Mouse (Mus musculus) splenic B cell, adult 2 months (primary cell): ENCODE results near the gene Nol9.
A peak's percentile ranks its signal among the peaks of the same experiment; 100 is the strongest.

ENCODE experiments used
- DNase-seq: peaks from one replicate; pipeline ENCODE4 v3.0.0-alpha.2; 2011; ENCODE audit warnings: low read depth, low spot score
- H3K27me3 ChIP-seq: 2 replicates; pipeline ENCODE4 v1.6.1; 2012; ENCODE audit warnings: mild to moderate bottlenecking, low read length, moderate library complexity, mixed read lengths; ENCODE audit not compliant: control insufficient read depth, poor library complexity, insufficient read depth, severe bottlenecking
- H3K36me3 ChIP-seq: 2 replicates; pipeline ENCODE4 v1.6.1; 2012; ENCODE audit warnings: mild to moderate bottlenecking, low read length, moderate library complexity, mixed read lengths; ENCODE audit not compliant: control insufficient read depth, poor library complexity, insufficient read depth, severe bottlenecking

The Nol9 gene

DNA sequence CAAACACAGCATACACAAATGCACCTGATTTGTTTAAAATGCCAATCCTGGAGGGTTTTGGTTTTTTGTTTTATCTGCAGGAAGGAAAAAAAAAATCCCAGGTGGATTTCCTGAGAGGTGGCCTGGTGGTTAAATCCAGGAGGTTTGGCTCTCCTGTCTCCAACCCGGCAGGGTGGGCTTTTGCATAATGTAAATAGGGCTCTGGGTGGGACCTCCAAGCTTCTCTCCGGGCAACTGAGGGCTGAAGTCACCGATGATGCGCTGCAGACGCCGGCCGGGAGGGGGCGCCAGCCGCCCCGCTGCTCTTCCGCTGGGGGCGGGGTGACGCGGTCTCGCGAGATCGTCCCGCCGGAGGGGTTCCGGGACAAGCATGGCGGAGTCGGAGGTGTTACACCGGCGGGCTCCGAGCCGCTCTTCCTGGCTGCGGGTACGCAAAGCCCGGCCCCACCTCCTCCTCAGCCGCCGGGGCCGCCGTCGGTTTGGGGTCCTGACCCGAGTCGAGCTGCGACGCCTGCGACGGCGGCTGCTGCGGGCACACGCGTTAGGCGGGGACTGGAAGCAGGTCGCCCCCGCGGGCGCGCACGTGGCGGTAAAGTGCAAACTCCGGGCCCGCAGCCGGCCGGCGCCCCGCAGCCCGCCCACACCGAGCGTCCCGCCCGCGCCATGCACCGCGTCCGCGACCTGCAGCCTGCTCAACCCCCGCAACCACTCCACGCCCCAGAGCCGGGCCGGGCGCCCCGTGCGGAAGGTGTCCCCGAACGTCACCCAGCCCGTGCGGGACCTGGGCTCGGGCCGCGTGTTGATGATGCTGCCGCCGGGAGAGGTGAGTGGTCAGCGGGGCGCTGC, at the start of gene Nol9:
Gene Nol9, plus strand, starts transcription at position 337 of the 846 bp plus-strand sequence.
- no peaks in the 10 kb centered on the region for H3K36me3 ChIP-seq
- H3K27me3 ChIP-seq, result no peaks in the 10 kb centered on the region
- DNase-seq, result peak; percentile 96

DNA sequence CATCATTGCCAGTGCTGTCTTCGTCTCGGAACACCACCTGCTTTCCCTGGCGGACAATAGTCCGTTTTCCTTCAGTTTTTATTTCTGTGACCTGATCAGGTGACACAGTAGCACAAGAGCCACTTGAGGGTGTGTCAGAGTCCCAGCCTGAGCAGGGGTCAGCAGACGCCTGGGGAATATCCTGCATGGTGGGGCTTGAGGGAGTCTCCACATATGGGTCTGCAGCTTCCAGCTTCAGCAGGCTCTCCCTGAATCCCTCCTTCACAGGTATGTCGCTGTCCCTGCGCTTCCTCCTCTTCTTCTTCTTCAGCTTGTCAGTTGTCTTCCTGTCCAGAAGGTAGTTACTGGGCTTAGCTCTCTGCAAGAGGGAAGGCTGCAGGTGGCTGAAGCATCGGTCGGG, 47.0 kb upstream of the Nol9 start:
- H3K27me3 ChIP-seq, result no peaks in the 10 kb centered on the region; the same call in 1 of the 2 replicates

DNA sequence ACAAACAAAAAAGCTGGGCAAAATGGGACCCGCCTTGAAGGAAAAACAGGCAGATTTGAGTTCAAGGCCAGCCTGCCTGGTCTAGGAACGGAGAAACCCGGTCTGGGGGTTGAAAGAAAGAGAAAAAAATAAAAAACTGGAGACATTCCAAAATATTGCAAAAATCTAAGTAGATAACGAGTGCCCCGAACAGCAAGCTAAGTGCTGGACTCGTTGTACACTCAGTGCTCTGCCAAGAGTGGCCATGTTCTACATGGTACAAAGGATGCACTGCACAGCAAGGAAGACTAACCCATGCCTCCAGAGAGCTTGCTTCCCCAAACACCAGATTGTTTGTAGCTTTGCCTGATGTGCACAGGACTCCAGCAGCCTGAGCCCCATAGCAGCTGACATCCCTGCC, 46.1 kb upstream of the Nol9 start:
- DNase-seq, result no peak
- peaks cover 3% of the 10 kb centered on the region; the same call in 1 of the 2 replicates for H3K36me3 ChIP-seq
- no peaks in the 10 kb centered on the region; the same call in 1 of the 2 replicates for H3K27me3 ChIP-seq

More for the DNA sequence above, 47.0 kb upstream of the Nol9 start:
- DNase-seq, result no peak
- H3K36me3 ChIP-seq, result peaks cover 3% of the 10 kb centered on the region; the same call in 1 of the 2 replicates

DNA sequence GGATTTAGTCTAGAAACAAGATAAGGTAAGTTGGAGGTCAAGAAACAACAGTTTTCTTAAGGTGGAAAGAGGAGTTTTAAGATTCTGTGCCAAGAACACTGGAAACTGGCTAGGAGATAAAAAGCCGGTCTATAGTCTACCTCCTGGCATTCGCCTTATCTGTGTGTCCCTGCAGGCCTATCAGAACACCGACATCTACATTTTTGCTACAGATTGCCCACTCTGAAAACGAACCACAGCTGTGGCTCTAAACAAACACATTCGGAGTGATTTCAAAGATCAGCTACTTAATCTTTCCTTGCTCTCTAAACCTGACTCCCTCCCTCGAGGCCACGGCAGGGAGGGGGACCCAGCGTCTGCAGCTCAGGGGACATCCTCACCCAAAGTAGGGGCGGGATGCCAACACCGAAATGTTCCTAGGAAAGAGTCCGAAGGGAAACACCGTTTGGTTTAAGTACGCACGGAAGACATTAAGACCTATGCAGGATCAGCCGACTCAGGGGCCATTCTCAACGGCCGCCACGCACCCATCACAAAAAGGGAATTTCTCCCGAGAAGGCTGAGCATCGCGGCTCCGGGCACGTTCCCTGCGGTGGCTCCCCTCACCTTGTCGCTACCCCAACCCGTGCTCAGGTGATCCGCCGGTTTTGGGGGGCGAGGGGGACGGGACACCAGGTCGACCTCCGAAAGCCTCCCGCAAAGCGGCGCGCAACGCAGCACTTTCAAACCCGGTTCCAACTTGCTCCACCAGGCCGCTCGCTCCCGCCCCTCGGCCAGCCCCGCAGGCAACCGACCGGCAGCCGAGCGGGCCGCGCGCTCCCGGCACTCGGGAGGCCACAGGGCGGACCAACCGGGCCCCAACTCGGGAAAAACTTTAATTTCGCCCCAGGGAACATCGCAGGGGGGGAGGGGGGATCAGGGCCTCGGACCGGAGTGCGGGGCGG, 44.6 kb upstream of the Nol9 start:
- peaks cover 3% of the 10 kb centered on the region; the same call in 1 of the 2 replicates for H3K36me3 ChIP-seq
- peak; percentile 31 for DNase-seq
- no peaks in the 10 kb centered on the region; the same call in 1 of the 2 replicates for H3K27me3 ChIP-seq

- Histone ChIP-seq H3K27me3 (no peaks in the 10 kb centered on the region; the same call in 1 of the 2 replicates), H3K36me3 (peaks cover 3% of the 10 kb centered on the region; the same call in 1 of the 2 replicates)
- DNase-seq, result peak; percentile 18
These were observed 43.5 kb upstream of the Nol9 start for GRCm38 (mm10) chr4:151995371-151996172.

- Histone ChIP-seq H3K36me3 (peaks cover 2% of the 10 kb centered on the region; the same call in 1 of the 2 replicates), H3K27me3 (no peaks in the 10 kb centered on the region; the same call in 1 of the 2 replicates)
- DNase-seq, result peak; percentile 99
These were observed 42.8 kb upstream of the Nol9 start, which contains the start of gene Phf13 for GRCm38 (mm10) chr4:151996173-151996950. Phf13 (minus strand) TSS chr4:151996258.

GRCm38 (mm10) chr4:151996951-151997222, 42.2 kb upstream of the Nol9 start:
- no peak for DNase-seq

GRCm38 (mm10) chr4:151997701-151998100, 41.4 kb upstream of the Nol9 start:
- Histone ChIP-seq H3K27me3 (no peaks in the 10 kb centered on the region; the same call in 1 of the 2 replicates), H3K36me3 (no peaks in the 10 kb centered on the region)
- no peak for DNase-seq

More at GRCm38 (mm10) chr4:151996951-151997222, 42.2 kb upstream of the Nol9 start:
- no peaks in the 10 kb centered on the region for H3K36me3 ChIP-seq
- no peaks in the 10 kb centered on the region; the same call in 1 of the 2 replicates for H3K27me3 ChIP-seq

DNA sequence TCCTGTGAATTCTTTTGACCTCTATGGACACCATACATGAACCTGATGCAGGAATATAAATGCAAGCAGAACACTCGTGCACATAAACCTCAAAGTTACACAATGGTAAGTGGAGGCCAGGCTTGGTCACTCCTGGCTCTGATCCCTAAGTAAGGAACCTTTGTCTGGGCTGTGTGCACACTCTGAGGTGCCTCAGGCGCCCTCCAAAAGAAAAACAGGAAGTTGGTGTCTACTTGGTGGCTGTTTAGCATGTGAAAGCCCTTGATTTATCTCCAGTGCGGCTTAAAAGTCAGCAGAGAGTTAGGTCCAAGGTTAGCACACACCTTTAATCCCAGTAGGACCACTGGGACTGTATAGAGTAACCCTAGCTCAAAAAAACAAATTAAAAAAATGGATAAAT, 39.6 kb upstream of the Nol9 start:
- Histone ChIP-seq H3K36me3 (no peaks in the 10 kb centered on the region), H3K27me3 (no peaks in the 10 kb centered on the region; the same call in 1 of the 2 replicates)
- peak; percentile 29 for DNase-seq

DNA sequence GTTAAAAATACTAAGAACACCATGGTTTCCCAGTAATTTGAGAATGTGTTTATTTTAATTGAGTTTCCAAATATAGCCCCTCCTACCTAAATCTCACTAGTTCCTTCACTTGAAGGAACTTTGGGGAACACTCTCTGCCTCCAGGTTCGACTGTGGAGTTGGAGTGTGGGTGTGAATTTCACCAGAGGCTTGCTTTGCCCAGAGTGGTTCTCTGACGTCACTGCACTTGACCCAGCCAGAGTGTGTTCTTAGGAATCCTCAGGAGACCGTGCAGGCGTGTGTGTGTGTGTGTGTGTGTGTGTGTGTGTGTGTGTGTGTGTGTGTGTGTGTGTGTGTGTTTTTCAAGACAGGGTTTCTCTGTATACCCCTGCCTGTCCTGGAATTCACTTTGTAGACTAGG, 38.2 kb upstream of the Nol9 start:
- no peaks in the 10 kb centered on the region for H3K27me3 ChIP-seq
- no peaks in the 10 kb centered on the region for H3K36me3 ChIP-seq
- DNase-seq, result no peak

- Histone ChIP-seq H3K27me3 (no peaks in the 10 kb centered on the region), H3K36me3 (no peaks in the 10 kb centered on the region)
- DNase-seq, result no peak
These were observed 37.8 kb upstream of the Nol9 start for GRCm38 (mm10) chr4:152001335-152001734.

GRCm38 (mm10) chr4:152002063-152002462, 37.1 kb upstream of the Nol9 start:
- no peak for DNase-seq
- Histone ChIP-seq H3K36me3 (no peaks in the 10 kb centered on the region), H3K27me3 (no peaks in the 10 kb centered on the region)

- peak; percentile 57 for DNase-seq
- Histone ChIP-seq H3K36me3 (no peaks in the 10 kb centered on the region), H3K27me3 (no peaks in the 10 kb centered on the region)
These were observed 33.0 kb upstream of the Nol9 start for GRCm38 (mm10) chr4:152006137-152006536.
